Mouse (Mus musculus): Measurements from ENCODE around the gene 2900026A02Rik. TPM values are rescaled to one million over a fixed set of nuclear protein-coding genes. Genes with fewer than 3 reads are reported as not detected.

Gene 2900026A02Rik
- polyA plus RNA-seq (2017; shearing (Covaris generic)): 1 to 10 TPM; 1.8 to 3.9 TPM

DNA sequence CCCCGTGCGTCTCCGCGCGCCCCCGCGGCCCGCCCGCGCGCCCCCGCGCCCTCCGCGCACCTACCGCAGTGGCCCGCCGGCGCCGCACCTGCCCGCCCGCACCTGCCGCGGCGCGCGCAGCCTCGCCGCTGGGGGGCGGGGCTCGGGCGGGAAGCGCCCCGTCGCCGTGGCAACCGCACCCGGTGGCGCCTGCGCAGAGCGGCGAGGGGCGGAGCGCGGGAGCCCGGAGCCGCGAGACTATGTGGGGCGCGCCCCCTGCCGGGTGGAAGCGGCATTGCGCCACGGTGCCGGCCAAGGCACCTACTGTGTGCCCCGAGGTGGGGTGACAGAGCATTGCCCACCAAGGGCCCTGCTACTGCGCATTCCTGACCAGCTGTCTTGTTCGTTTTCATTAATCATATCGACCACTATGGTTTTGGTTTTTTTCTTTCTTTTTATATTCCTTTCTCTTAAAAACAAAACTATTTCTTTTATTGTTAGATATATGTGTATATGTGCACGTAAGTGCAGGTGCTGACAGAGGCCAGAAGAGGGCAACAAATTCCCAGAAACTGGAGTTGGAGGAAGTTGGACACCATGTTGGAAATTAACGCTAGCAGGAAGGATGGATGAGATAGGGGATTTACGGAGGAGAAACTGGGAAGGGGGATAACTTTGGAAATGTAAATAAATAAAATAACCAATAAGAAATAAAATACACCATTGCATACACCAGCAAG lies at the start of gene 2900026A02Rik:
TSS of gene 2900026A02Rik (minus strand) at position 90 of the 719 bp plus-strand sequence.

DNA sequence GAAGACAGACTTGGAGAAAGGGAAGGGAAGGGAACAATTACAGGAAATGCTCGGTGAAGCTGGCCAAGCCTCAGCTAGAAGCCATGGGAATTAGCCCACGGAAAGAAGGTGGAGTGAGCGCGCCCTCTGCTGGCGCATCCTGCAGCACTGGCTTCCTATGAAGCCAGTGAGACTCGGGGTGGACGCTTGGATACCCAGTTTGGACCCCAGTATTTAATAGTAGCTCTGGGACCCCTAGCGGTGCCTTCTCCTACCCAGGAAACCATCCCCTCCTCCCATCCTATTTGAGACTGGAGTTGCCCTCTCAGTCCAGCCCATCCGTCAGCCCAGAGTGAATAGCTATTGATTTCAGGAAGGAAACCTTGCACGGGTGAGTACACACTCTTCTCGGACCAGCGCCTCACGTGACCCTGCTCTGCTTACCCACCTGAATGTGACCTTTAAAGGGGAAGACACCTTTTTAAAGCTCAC lies 5.6 kb upstream of the 2900026A02Rik start, which contains the start of gene Tmem211:
TSS of gene Tmem211 (plus strand) at position 278 of the 471 bp plus-strand sequence.

DNA sequence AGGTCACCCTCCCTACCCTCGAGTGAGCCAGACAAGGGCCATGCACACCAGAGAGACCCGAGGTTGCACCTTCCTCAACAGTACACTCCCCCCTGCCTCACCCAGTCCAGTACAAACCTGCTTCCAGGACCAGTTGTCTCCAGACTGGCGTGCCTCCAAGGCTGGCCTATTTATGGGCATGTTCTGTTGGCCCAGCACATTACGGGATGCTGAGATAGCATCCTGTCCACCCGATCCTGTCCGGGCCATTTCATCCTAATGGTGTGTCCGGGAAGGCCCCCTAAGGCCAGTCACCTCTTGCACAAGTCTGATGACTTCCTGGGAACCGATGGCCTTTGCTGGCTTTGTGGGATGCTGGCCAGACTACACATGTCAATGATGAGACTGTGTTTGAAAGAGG lies 139.6 kb downstream of the 2900026A02Rik start, which contains the start of gene Crybb3:
TSS of gene Crybb3 (minus strand) at position 146 of the 400 bp plus-strand sequence.

GRCm38 (mm10) chr5:113070017-113070416 lies 151.0 kb downstream of the 2900026A02Rik start, which contains the start of gene Crybb2:
TSS of gene Crybb2 (minus strand) at chr5:113070117.

Other genes starting within 250 kb of the 2900026A02Rik start
- under 1 TPM; 0.48 to 0.68 TPM for gene Grk3, start 205.4 kb downstream of the 2900026A02Rik start, polyA plus RNA-seq (2017; shearing (Covaris generic))
- under 1 TPM in 1 of 2 experiments, not detected in 1; 0.36 TPM for gene Crybb2, start 151.1 kb downstream of the 2900026A02Rik start, polyA plus RNA-seq (2017; shearing (Covaris generic))
- under 1 TPM; 0.23 to 0.29 TPM for gene Crybb3, start 139.7 kb downstream of the 2900026A02Rik start, polyA plus RNA-seq (2017; shearing (Covaris generic))
- gene Tmem211, start 5.7 kb upstream of the 2900026A02Rik start, polyA plus RNA-seq (2017; shearing (Covaris generic)): not detected
- under 1 TPM in 1 of 2 experiments, not detected in 1; 0.21 TPM for gene Sgsm1, start 89.5 kb upstream of the 2900026A02Rik start, polyA plus RNA-seq (2017; shearing (Covaris generic))
- not detected for gene Aym1, start 136.1 kb upstream of the 2900026A02Rik start, polyA plus RNA-seq (2017; shearing (Covaris generic))

Data from activated CD4-positive, CD25-positive, alpha-beta regulatory T cell (primary cell).